Mouse (Mus musculus) heart, adult 2 months (tissue): Measurements from ENCODE around the gene Gm12248.

Experiments used
- CTCF ChIP-seq: fragments of 200-600 bp; IDR thresholded peaks from 2 replicates; pipeline ENCODE4 v1.8.1; 2022; ENCODE audit warnings: antibody characterized with exemption, mild to moderate bottlenecking, moderate library complexity
- EP300 ChIP-seq: fragments of 200-500 bp; IDR thresholded peaks from 2 replicates; pipeline ENCODE4 v1.6.1; 2011; ENCODE audit warnings: low read depth, low read length, control low read depth; ENCODE audit not compliant: insufficient read depth
- POLR2A ChIP-seq: fragments of 200-500 bp; IDR thresholded peaks from 2 replicates; pipeline ENCODE4 v1.6.1; 2011; ENCODE audit warnings: mild to moderate bottlenecking, low read depth, low read length, control low read depth; ENCODE audit not compliant: insufficient read depth

- TF ChIP-seq POLR2A (no peak), EP300 (no peak), CTCF (no peak)
These were observed 4.1 kb upstream of the Gm12248 start for GRCm38 (mm10) chr11:58096821-58097620.
